Mouse (Mus musculus): Measurements from ENCODE around the gene Tnp1.

GRCm38 (mm10) chr1:73035726-73036125 is 20.0 kb upstream of the Tnp1 start:
- TF ChIP-seq POLR2A (IDR thresholded peaks at IDR 0.05; ENCODE audit: low read depth, low read length) (no peak), CTCF (IDR thresholded peaks at IDR 0.05; ENCODE audit: borderline replicate concordance, insufficient read depth, low read length) (no peak)

Measured in embryonic fibroblast, embryonic 13.5 days (primary cell).